Mouse (Mus musculus) c-Kit-negative CD71-positive TER-119-positive erythroid progenitor cells, embryonic 14.5 days (primary cell): Measurements from ENCODE around the gene Pld2.
"Not testable (repeated sequence)": the region's sequence is repeated elsewhere in the genome, so short reads cannot be mapped to it uniquely, and the experiment has no call there.

Experiments used
- DNase-seq: peaks from one replicate; pipeline ENCODE4 v3.0.0-alpha.2; 2013; ENCODE audit warnings: low read depth, low spot score

Gene Pld2

GRCm38 (mm10) chr11:70539877-70540587 is at the start of gene Pld2:
Gene Pld2 (plus strand): TSS chr11:70540064.
- DNase-seq, result no peak

GRCm38 (mm10) chr11:70499566-70500475 is 40.0 kb upstream of the Pld2 start:
- DNase-seq, result no peak

- no peak for DNase-seq
Measured at GRCm38 (mm10) chr11:70500476-70500812, 39.4 kb upstream of the Pld2 start.

- DNase-seq, result no peak
Measured at GRCm38 (mm10) chr11:70502018-70502417, 37.8 kb upstream of the Pld2 start.

GRCm38 (mm10) chr11:70504970-70505369 is 34.9 kb upstream of the Pld2 start, which contains the start of gene Tm4sf5:
Gene Tm4sf5 (plus strand): TSS chr11:70505244.
- no peak for DNase-seq

GRCm38 (mm10) chr11:70506385-70506784 is 33.5 kb upstream of the Pld2 start:
- no peak for DNase-seq

GRCm38 (mm10) chr11:70506962-70507515 is 32.8 kb upstream of the Pld2 start:
- DNase-seq, result no peak

GRCm38 (mm10) chr11:70509753-70510564 is 29.9 kb upstream of the Pld2 start:
- DNase-seq, result no peak

- DNase-seq, result no peak
Measured at GRCm38 (mm10) chr11:70511242-70511641, 28.6 kb upstream of the Pld2 start.

- no peak for DNase-seq
Measured at GRCm38 (mm10) chr11:70511825-70512224, 28.0 kb upstream of the Pld2 start.

- DNase-seq, result no peak
Measured at GRCm38 (mm10) chr11:70512709-70513342, 27.0 kb upstream of the Pld2 start.

GRCm38 (mm10) chr11:70513520-70513919 is 26.3 kb upstream of the Pld2 start:
- no peak for DNase-seq

GRCm38 (mm10) chr11:70514288-70514687 is 25.6 kb upstream of the Pld2 start, which contains the start of gene Vmo1:
Gene Vmo1 (minus strand): TSS chr11:70514616.
- DNase-seq, result no peak

- peak; percentile 22 for DNase-seq
Measured at GRCm38 (mm10) chr11:70516352-70516751, 23.5 kb upstream of the Pld2 start.

GRCm38 (mm10) chr11:70518436-70518835 is 21.4 kb upstream of the Pld2 start:
- DNase-seq, result no peak

GRCm38 (mm10) chr11:70518923-70519322 is 20.9 kb upstream of the Pld2 start, which contains the start of gene Gltpd2:
Gene Gltpd2 (plus strand): TSS chr11:70519196.
- no peak for DNase-seq

GRCm38 (mm10) chr11:70520178-70520769 is 19.6 kb upstream of the Pld2 start:
- no peak for DNase-seq

- not testable (repeated sequence) for DNase-seq
Measured at GRCm38 (mm10) chr11:70523306-70523989, 16.4 kb upstream of the Pld2 start.

- no peak for DNase-seq
Measured at GRCm38 (mm10) chr11:70524782-70525181, 15.1 kb upstream of the Pld2 start.

GRCm38 (mm10) chr11:70525184-70525678 is 14.6 kb upstream of the Pld2 start, which contains the start of gene Psmb6:
Gene Psmb6 (plus strand): TSS chr11:70525367.
- DNase-seq, result peak; percentile 94
